Mouse (Mus musculus) WW6 (cell line): ENCODE data around the gene Rrp7a.
A peak's percentile ranks its signal among the peaks of the same experiment; 100 is the strongest.
"Not testable (repeated sequence)": the region's sequence is repeated elsewhere in the genome, so short reads cannot be mapped to it uniquely, and the experiment has no call there.

Experiments
- DNase-seq: peaks from one replicate; pipeline ENCODE4 v3.0.0-alpha.2; 2013; ENCODE audit warnings: low read depth, low spot score

Gene Rrp7a

GRCm38 (mm10) chr15:83156929-83157666 lies 34.5 kb upstream of the Rrp7a start:
- peak; percentile 55 for DNase-seq

- no peak for DNase-seq
Measured at GRCm38 (mm10) chr15:83155672-83156419, 33.2 kb upstream of the Rrp7a start.

- no peak for DNase-seq
Measured at GRCm38 (mm10) chr15:83154309-83154708, 31.7 kb upstream of the Rrp7a start.

GRCm38 (mm10) chr15:83150694-83151093 lies 28.1 kb upstream of the Rrp7a start:
- no peak for DNase-seq

- DNase-seq = no peak
Measured at GRCm38 (mm10) chr15:83150073-83150442, 27.5 kb upstream of the Rrp7a start.

- peak; percentile 94 for DNase-seq
Measured at GRCm38 (mm10) chr15:83149196-83150072, 26.8 kb upstream of the Rrp7a start, which contains the start of gene Poldip3. TSS of gene Poldip3 (minus strand) at chr15:83149384.

GRCm38 (mm10) chr15:83148801-83149195 lies 26.2 kb upstream of the Rrp7a start:
- DNase-seq = no peak

GRCm38 (mm10) chr15:83148395-83148794 lies 25.8 kb upstream of the Rrp7a start:
- DNase-seq = no peak

GRCm38 (mm10) chr15:83145541-83145940 lies 22.9 kb upstream of the Rrp7a start:
- no peak for DNase-seq

- DNase-seq = no peak
Measured at GRCm38 (mm10) chr15:83142861-83143260, 20.3 kb upstream of the Rrp7a start.

GRCm38 (mm10) chr15:83135654-83136053 lies 13.1 kb upstream of the Rrp7a start:
- DNase-seq = no peak

GRCm38 (mm10) chr15:83134671-83135070 lies 12.1 kb upstream of the Rrp7a start:
- DNase-seq = no peak

GRCm38 (mm10) chr15:83129530-83130231 lies 7.1 kb upstream of the Rrp7a start:
- no peak for DNase-seq

GRCm38 (mm10) chr15:83127037-83127436 lies 4.4 kb upstream of the Rrp7a start:
- DNase-seq = not testable (repeated sequence)

- no peak for DNase-seq
Measured at GRCm38 (mm10) chr15:83126582-83126981, 4.0 kb upstream of the Rrp7a start.

GRCm38 (mm10) chr15:83124625-83125024 lies 2.0 kb upstream of the Rrp7a start:
- no peak for DNase-seq

GRCm38 (mm10) chr15:83121709-83122565 lies 664 bp downstream of the Rrp7a start:
- peak; percentile 45 for DNase-seq

GRCm38 (mm10) chr15:83118360-83118759 lies 4.2 kb downstream of the Rrp7a start:
- DNase-seq = no peak

GRCm38 (mm10) chr15:83115071-83115470 lies 7.5 kb downstream of the Rrp7a start:
- DNase-seq = no peak

GRCm38 (mm10) chr15:83114106-83114505 lies 8.5 kb downstream of the Rrp7a start:
- no peak for DNase-seq
